Mouse (Mus musculus) left cerebral cortex, adult 8-10 months (tissue): ENCODE measurements around the gene Cib4. TPM values are rescaled to one million over a fixed set of nuclear protein-coding genes. Genes with fewer than 3 reads are reported as not detected.

Experiments used
- DNase-seq, 2 experiments: peaks; one replicate each; pipeline ENCODE4 v3.0.0; 2022; ENCODE audit warnings: low spot score in 2 of 2
- total RNA-seq, 4 experiments: library from RNA; stranded (reverse); gene quantifications; 2 replicates each; pipeline ENCODE4 v1.2.4; 2022

The Cib4 gene
- total RNA-seq = not detected

- no peak for DNase-seq
These were observed at the start of gene Cib4 for GRCm38 (mm10) chr5:30545698-30546097. Cib4 (minus strand) TSS chr5:30545836.

DNA sequence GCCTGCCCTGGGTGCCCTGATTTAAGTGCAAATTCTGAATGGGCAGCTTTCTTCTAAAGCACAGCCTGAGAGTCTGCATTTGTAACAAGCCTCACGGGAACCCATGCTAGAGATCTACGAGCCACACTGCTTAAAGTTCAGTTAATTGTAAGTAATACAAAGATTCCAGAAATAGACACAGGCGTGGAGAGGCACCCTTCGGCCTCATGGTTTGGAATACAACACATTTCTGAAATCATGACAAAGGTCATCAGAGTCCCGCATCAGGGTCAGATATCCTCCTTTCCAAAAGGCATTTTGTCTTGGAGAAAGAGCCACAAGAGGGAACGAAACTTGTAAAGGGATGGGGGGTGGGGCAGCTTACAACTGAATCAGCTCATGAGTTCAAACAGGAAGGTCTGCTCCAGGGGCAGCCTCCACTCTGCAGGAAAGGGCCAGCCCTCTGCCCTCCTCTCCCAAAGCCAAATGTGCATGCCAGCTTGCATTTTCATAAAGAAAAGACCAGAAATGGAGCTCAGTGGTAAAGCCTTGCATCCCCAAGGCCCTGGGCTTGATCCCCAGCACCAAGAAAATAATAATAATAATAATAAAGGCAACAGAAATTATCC, 49.4 kb upstream of the Cib4 start:
- DNase-seq = no peak

DNA sequence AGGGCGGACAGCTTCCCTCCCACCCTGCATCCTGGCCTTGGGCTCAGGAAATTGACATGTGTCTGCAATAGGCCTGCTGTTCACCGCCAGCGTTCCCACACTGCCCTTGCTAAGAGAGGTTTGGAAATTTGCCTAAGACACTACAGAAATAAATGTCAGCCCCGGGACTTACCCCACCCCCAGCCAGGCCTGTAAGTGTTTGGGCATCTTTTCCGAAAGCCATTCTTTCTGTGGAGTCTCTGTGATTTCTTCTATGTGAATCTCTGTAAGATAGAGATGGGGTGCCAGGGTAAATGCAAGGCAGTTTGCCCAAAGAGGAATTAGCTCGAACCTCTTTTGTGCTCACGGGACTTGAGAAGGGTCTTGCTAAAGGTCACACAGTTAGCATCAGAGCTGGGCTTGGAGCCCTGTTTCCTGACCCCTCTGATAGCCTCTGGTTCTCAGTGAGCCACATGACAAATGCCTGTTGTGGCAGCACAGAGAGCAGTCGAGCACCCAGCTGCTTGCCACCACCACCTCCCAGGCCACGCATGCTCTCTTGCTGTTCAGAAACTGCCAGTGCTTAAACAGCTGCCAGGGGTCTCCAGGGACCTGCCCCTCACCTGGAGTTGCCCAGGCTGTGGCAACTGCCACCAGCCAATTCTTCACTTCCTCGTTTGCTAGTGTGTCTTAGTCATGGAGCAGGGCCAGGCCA, 48.3 kb upstream of the Cib4 start:
- DNase-seq = no peak

GRCm38 (mm10) chr5:30593360-30593759, 47.7 kb upstream of the Cib4 start:
- no peak for DNase-seq

GRCm38 (mm10) chr5:30592279-30592980, 46.8 kb upstream of the Cib4 start:
- DNase-seq = no peak

- no peak for DNase-seq
These were observed 46.1 kb upstream of the Cib4 start for GRCm38 (mm10) chr5:30591786-30592185.

- no peak for DNase-seq
These were observed 45.6 kb upstream of the Cib4 start for GRCm38 (mm10) chr5:30591205-30591731.

DNA sequence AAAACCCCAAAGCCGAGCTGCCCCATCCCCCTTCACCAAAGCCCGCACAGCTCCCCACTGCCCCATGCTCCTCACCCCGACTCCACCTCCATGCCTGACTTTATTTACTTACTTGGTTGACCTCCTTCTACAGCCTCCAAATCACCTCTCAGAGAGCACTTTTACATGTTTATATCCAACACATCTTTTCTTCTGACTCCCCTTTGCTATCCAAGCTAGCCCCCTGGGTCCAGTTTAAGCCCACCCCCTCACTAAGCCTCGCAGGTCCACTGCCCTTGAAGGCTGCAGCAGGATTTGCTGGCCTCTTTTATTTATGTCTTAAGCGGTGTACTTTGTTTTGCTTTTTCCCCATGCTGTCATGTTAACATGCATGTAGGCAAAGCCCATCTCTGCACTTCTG, 44.6 kb upstream of the Cib4 start:
- DNase-seq = no peak

GRCm38 (mm10) chr5:30589546-30589945, 43.9 kb upstream of the Cib4 start:
- DNase-seq = no peak

DNA sequence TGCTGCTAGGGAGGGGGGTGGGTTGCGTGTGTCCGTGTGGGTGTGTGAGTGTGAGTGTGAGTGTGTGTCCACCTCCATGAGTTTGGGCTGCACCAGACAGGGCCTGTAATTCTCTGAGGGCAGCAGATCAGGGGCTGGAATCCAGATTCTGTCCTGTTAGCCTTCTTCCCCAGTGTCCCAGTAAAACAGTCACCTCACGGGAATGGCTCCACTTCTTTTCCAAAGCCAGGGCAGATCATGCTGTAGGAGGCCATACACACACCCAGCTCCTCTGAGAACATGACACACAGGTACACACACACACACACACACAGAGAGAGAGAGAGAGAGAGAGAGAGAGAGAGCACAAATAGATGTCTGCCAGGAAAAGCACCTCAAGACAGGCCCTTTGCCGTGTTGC, 43.4 kb upstream of the Cib4 start:
- no peak for DNase-seq

- peak in 1 of 2 experiments; percentile 41 for DNase-seq
These were observed 42.8 kb upstream of the Cib4 start for GRCm38 (mm10) chr5:30588301-30588968.

DNA sequence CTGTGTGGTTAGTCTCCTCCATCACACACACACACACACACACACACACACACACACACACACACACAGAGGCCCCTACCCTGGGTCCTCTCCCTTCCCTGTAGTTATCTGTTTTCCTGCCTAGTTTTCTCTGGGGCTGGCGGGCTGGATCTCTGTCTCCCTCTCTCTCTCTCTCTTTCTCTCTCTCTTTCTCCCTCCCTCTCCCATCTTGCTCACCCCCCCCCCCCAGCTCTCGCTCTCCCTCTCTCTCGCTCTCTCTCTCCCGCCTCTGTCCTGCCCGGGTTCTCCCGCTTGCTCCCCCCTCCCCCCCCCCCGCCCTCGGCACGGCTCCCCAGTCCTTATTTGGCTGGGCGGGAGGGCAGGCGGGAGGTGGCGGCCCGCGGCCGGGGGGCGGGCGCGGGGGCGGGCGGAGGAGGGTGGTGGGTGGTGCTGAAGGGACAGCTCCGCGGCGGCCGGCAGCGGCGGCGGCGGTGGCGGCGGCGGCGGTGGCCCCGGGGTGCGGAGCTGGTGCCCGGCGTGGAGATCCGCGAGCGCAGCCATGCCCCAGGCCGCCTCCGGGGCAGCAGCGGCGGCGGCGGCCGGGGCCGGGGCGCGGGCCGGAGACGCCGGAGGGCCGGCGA, 42.2 kb upstream of the Cib4 start, which contains the start of gene Kcnk3:
Gene Kcnk3, plus strand, starts transcription at position 490 of the 620 bp plus-strand sequence.
- no peak for DNase-seq

- DNase-seq = no peak
These were observed 41.5 kb upstream of the Cib4 start for GRCm38 (mm10) chr5:30587101-30587500.

DNA sequence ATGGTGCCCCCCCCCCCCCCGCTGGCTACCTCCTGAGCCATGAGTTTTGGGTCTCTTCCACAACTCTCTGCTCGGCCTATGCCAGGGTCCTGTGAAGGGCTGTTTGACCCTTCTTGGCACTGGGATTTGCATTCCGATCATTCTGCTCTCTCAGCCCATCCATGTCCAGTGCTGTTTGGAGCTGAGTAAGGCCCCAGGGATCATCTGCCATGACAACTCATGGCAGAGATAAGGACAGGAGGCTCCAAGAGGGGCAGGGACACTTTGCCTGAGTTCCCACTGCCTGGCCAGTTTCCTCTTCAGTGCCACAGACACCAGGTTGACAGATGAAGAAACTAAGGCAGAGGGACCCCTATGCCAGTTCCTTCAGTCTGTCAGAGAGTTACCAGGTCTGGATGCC, 41.0 kb upstream of the Cib4 start:
- no peak for DNase-seq

GRCm38 (mm10) chr5:30582017-30582416, 36.4 kb upstream of the Cib4 start:
- DNase-seq = no peak

DNA sequence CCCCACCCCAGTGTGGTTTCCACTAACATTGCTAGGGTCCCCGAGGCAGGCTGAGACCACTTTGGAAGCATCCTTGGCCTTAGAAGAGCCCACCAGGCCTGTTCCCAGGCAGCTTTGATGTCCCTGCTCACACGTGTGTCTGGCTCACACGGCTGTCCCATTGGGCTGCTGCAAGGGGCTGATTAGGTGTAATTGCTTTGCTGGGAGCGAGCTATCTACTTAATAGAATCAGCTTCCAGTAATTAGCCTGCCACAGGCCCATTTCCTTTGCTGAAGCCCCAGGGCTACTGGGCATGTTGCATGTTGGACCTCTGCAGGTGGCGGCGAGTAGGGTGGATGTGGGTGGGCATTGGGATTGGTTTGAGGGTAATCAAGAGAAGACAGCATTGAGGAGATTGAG, 35.1 kb upstream of the Cib4 start:
- no peak for DNase-seq

- no peak for DNase-seq
These were observed 32.9 kb upstream of the Cib4 start for GRCm38 (mm10) chr5:30578445-30579080.

- no peak for DNase-seq
These were observed 32.1 kb upstream of the Cib4 start for GRCm38 (mm10) chr5:30577654-30578310.

DNA sequence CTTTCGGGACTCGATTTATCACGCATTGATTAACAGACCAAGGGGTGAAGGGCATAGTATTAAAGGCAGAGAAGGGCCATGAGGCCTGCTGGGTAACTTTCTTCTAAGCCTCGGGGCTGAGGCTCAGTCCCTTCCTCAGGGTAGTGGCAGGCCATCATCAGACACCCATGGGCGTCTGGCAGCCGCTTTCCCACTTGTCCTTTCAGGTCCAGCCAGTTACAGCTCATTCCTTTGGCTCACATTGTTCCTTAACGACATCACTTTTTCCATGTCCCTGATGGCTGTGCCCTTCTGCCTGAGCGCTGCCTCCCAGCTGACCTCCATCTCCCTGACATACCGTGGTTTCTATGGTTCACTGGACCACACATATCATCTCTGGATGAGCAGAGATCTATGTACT, 31.6 kb upstream of the Cib4 start:
- DNase-seq = no peak

- DNase-seq = no peak
These were observed 30.6 kb upstream of the Cib4 start for GRCm38 (mm10) chr5:30576233-30576632.
